Mouse (Mus musculus) ovary, postnatal 36 days (tissue): ENCODE measurements around the gene Fndc7.
A peak's percentile ranks its signal among the peaks of the same experiment; 100 is the strongest.
"Not testable (repeated sequence)": the region's sequence is repeated elsewhere in the genome, so short reads cannot be mapped to it uniquely, and the experiment has no call there.

Experiments
- DNase-seq: peaks from one replicate; pipeline ENCODE4 v3.0.0; 2022; ENCODE audit warnings: low spot score, mixed read lengths

The Fndc7 gene

GRCm38 (mm10) chr3:108886934-108887617 is 2.7 kb downstream of the Fndc7 start:
- DNase-seq: no peak

DNA sequence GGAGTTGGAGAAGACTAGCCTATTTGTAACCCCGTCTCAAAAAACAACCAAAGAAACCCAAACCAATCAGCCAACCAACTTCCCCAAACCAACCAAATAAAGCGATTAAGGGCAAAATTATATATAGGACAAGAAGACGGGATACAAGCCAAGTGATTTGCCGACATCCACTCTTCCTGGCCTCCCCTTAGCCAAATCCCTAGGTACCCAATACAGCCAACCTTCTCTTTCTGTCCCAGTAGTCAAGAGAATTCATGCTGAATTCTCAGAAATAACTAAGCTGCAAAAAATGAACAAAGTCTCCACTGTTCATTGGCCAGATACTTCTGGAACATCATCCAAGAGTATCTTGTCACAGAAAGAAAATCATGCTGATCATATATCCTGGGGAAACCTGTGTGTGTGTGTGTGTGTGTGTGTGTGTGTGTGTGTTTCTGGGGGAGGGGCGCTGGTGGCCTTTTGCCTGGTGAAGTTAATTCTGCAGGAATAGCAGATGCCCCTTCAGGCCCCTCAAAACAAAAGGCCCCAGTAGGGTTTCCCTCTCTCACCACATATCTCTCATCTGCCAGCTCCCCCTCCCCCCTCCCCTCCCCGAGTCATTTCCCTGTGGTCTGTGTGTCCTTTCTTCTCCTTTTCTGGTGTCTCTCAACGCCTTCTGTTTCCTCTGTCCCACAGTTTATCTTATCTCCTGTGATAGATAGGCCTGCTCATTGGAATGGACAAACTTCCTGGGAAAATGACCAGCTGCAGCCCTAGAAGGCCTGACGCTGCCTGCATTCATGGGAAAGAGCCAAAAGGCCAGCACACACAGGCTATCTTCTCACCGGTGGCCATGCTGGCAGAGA is 3.9 kb downstream of the Fndc7 start:
- no peak for DNase-seq

DNA sequence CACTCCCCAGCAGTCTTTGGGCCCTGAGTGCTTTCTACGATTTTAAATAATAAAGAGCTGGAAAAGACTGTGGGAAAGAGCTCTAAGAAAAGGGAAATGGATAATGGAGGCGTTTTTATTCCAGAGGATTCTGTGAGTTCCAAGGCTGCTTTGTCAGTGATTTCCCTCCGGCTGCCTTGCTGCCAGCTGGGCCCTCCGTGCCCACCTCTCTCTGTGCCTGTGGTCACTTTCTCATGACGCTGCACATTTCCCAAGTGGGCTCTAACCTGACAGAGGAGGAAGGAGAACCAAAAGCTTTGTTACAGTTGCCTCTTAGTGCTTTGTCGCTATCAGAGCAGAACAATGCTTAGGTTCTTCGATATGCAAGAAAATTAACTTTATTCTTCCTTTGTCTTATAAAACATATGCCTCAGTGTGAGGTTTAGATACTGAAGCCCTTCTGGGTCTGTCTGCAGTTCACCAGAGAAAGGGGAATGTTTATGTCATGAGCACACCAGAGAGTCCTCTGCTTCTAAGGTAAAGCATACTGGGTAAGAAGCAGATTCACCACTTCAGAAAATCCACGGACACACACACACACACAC is 5.0 kb downstream of the Fndc7 start:
- DNase-seq: no peak

GRCm38 (mm10) chr3:108883067-108883466 is 6.7 kb downstream of the Fndc7 start:
- DNase-seq: no peak

- DNase-seq: not testable (repeated sequence)
Measured at GRCm38 (mm10) chr3:108881873-108882272, 7.9 kb downstream of the Fndc7 start.

- DNase-seq: no peak
Measured at GRCm38 (mm10) chr3:108880544-108881507, 9.0 kb downstream of the Fndc7 start.

GRCm38 (mm10) chr3:108879836-108880435 is 9.9 kb downstream of the Fndc7 start:
- no peak for DNase-seq

DNA sequence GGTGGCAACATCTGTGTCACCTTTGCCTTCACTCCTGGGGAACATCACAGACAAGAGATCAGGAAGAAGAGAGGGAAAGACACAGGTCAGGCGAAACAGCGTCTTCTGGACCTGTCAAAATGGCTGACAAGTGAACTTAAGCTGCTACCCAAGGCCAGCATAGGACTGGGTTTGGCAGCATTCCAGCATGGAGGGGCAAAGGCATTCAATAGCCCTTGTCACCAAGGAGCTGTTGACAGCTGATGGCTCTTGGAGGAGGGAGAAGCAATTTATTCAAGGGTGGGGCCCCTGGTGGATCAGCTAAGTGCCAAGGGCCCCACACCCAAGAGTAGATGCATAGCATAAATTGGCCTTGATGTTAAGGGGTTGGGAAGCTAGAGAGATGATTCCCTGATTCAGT is 10.7 kb downstream of the Fndc7 start:
- no peak for DNase-seq

DNA sequence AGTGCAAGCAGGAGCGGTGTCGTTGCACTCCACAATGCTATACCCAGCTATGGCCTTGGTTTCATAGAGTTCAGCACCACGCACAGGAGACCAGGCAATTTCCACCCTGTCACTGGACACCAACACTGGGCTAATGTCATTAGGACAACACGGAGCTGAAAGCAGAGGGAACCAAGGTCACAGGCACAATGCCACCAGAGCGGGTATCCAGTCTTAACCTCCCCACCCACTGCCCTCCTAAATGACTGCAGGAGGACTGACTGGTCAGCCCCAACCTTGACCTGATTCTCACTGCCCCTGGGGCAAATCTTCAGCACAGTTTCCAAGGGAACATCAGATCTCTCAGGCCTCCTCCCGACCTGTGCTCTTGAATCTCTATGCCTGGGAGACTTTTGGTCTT is 19.2 kb downstream of the Fndc7 start:
- DNase-seq: no peak

- no peak for DNase-seq
Measured at GRCm38 (mm10) chr3:108867449-108867848, 22.4 kb downstream of the Fndc7 start.

- no peak for DNase-seq
Measured at GRCm38 (mm10) chr3:108865676-108866075, 24.1 kb downstream of the Fndc7 start.

DNA sequence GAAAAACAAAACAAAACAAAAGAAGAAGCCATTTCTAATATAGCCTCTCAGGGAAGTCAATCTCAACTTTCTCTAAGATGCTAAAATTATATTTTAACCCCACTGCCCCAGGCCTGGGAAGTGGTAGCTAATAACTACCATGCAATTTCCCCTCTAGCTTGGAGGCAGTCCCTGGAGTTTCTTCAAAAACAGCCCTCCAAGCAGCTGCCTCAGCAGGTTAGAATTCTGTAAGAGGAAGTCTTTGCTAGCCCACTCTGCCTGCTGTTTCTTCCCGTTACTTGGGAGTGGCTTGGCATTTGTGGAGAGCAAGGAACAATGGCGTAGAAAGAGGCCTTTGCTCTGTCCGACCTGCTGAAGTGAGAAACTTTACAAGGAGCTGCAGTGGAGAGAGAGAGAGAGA is 24.7 kb downstream of the Fndc7 start:
- no peak for DNase-seq

DNA sequence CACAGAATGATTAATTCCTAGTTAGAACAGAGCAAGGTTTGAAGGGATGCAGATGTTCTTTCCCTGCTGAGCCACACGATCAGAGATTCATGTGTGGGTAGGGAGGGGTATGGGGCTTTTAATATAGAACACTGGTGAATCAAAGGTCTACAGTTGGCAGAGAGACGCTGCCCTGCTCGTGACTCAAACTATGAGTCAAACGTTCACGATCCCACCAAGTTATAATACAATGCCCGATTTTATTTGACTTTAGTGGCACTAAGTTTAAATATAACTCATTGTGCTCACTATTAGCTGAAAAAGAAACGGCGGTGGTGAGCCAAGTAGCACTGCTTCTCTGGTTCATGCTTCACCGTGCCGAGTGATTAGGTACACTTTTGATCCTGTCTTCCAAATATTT is 26.7 kb downstream of the Fndc7 start:
- no peak for DNase-seq

DNA sequence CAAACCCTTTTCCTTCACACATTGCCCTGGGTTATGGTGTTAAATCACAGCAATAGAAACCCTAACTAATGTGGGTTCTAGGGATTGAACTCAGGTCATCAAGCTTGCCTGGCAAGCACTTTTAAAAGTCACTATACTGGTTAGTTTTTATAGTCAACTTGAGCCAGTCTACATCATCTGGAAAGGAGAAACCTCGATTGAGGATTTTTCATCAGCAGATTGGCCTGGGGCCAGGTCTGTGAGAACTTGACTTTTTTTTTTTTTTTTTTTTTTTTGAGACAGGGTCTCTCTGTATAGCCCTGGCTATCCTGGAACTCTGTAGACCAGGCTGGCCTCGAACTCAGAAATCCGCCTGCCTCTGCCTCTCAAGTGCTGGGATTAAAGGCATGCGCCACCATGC is 27.5 kb downstream of the Fndc7 start:
- DNase-seq: not testable (repeated sequence)

- no peak for DNase-seq
Measured at GRCm38 (mm10) chr3:108860786-108861185, 29.0 kb downstream of the Fndc7 start.

GRCm38 (mm10) chr3:108858231-108858770 is 31.5 kb downstream of the Fndc7 start:
- no peak for DNase-seq

GRCm38 (mm10) chr3:108857714-108858113 is 32.1 kb downstream of the Fndc7 start:
- no peak for DNase-seq

GRCm38 (mm10) chr3:108857124-108857470 is 32.7 kb downstream of the Fndc7 start:
- no peak for DNase-seq

GRCm38 (mm10) chr3:108856386-108857123 is 33.3 kb downstream of the Fndc7 start:
- peak; percentile 35 for DNase-seq

- peak; percentile 46 for DNase-seq
Measured at GRCm38 (mm10) chr3:108855864-108856263, 33.9 kb downstream of the Fndc7 start.

GRCm38 (mm10) chr3:108855371-108855770 is 34.4 kb downstream of the Fndc7 start:
- DNase-seq: peak; percentile 19
